In genomic region chr2:27926478-27927165, GRCm38 (mm10) we compare ENCODE assay signal across 8 mouse cellular contexts. TPM values are rescaled to one million over a fixed set of nuclear protein-coding genes. Genes with fewer than 3 reads are reported as not detected.
DNase-seq lines count a peak whose midpoint lies in the region; ATAC-seq and TF ChIP-seq lines count a peak whose summit lies in the region.

No protein-coding gene starts in this region.

- TF ChIP-seq EP300 in CH12.LX (IDR thresholded peaks at IDR 0.05; ENCODE audit: low read length) = no peak

- peak in 1 of 2 experiments; percentile 71; a peak in 2 of 4 replicates for TF ChIP-seq CTCF in CH12.LX (conservative IDR thresholded peaks at IDR 0.05 in 1 of 2, IDR thresholded peaks at IDR 0.05 in 1 of 2; ENCODE audit: low read depth in 2 of 2, low read length in 2 of 2)
- TF ChIP-seq CTCF in lung, embryonic 14.5 days (IDR thresholded peaks at IDR 0.05; ENCODE audit: low read depth) = peak; percentile 82

- no peak overlapping the region for H3K9ac ChIP-seq in CH12.LX (ENCODE audit: insufficient read depth, low read depth)
- H3K9ac ChIP-seq in lung, embryonic 14.5 days = no peak overlapping the region

- in situ Hi-C loops in CH12.LX (cut with MboI; ENCODE audit: low pct_ligation_motif_present, low pct_unique_long_range_greater_than_20kb, low sequenced_read_pairs) = no loop called here

- no peak overlapping the region for H3K4me3 ChIP-seq in CH12.LX (replicated peaks in 1 of 3; ENCODE audit: low read depth in 2 of 3, low read length in 2 of 3, poor library complexity in 1 of 3)
- no peak overlapping the region for H3K4me3 ChIP-seq in lung, embryonic 14.5 days (ENCODE audit: low read depth, low read length)

- TF ChIP-seq RAD21 in CH12.LX (IDR thresholded peaks at IDR 0.05; ENCODE audit: low read depth, low read length) = peak; percentile 61

- H3K27me3 ChIP-seq in CH12.LX (replicated peaks) = peaks cover 93% of the 10 kb centered on the region
- no peaks in the 10 kb centered on the region for H3K27me3 ChIP-seq in lung, embryonic 14.5 days (ENCODE audit: insufficient read depth, low read length)

- no peak overlapping the region for H3K27ac ChIP-seq in CH12.LX (ENCODE audit: insufficient read depth, low read depth)
- H3K27ac ChIP-seq in lung, embryonic 14.5 days (ENCODE audit: low read depth) = no peak overlapping the region

- no peaks in the 10 kb centered on the region for H3K4me1 ChIP-seq in CH12.LX (ENCODE audit: control insufficient read depth in 1 of 2, insufficient read depth in 2 of 2)
- peaks cover 8% of the 10 kb centered on the region for H3K4me1 ChIP-seq in lung, embryonic 14.5 days (ENCODE audit: insufficient read depth)

- DNase-seq in 416B (ENCODE audit: low read depth) (peak; percentile 29), CH12.LX (ENCODE audit: extremely low read depth) (peak; percentile 7)
- peak; percentile 51 for DNase-seq in cerebellum, adult 11-12 months
- peak; percentile 62 to 71 for DNase-seq in kidney, postnatal 25 days
- peak; percentile 82 for DNase-seq in lung, embryonic 14.5 days
- DNase-seq in right cerebral cortex, postnatal 25 days = peak; percentile 52
- DNase-seq in spleen, adult 12 weeks (ENCODE audit: low spot score) = no peak

- 46% methylated on average over 7 of the region's 7 CpGs for WGBS in lung, embryonic 14.5 days

- dilution Hi-C loops in CH12.LX (cut with MboI; ENCODE audit: extremely low pct_ligation_motif_present, extremely low pct_unique_long_range_greater_than_20kb, low sequenced_read_pairs) = no loop called here

- no peak for TF ChIP-seq POLR2A in CH12.LX (IDR thresholded peaks at IDR 0.05; ENCODE audit: low read depth, low read length)

- H3K36me3 ChIP-seq in CH12.LX (replicated peaks in 1 of 2; ENCODE audit: control insufficient read depth in 1 of 2, insufficient read depth in 1 of 2, low read length in 1 of 2) = no peaks in the 10 kb centered on the region
- peaks cover 38% of the 10 kb centered on the region; the same call in 1 of the 2 replicates for H3K36me3 ChIP-seq in lung, embryonic 14.5 days (ENCODE audit: insufficient read depth)

- H3K9me3 ChIP-seq in CH12.LX (replicated peaks; ENCODE audit: low read length) = no peaks in the 10 kb centered on the region
- H3K9me3 ChIP-seq in lung, embryonic 14.5 days (ENCODE audit: low read depth, low read length) = no peaks in the 10 kb centered on the region

- peak; percentile 58; the same call in 1 of the 2 replicates for ATAC-seq in frontal cortex, adult (ENCODE audit: low TSS enrichment)
- no peak for ATAC-seq in lung, embryonic 14.5 days (ENCODE audit: insufficient read depth)

- H3K79me2 ChIP-seq in CH12.LX (replicated peaks; ENCODE audit: control insufficient read depth, extremely low read depth, insufficient read depth, poor library complexity, severe bottlenecking) = no peaks in the 10 kb centered on the region

- no peak overlapping the region for H3K4me2 ChIP-seq in CH12.LX (ENCODE audit: insufficient read depth, low read depth, poor library complexity, severe bottlenecking)
- H3K4me2 ChIP-seq in lung, embryonic 14.5 days = no peak overlapping the region

TF ChIP-seq in CH12.LX, 34 proteins besides CTCF, POLR2A, EP300 and RAD21:
- no peak for TF ChIP-seq CHD1 (IDR thresholded peaks at IDR 0.05; ENCODE audit: low read depth, low read length)
- TF ChIP-seq ELF1 (IDR thresholded peaks at IDR 0.05; ENCODE audit: low read depth, low read length) = no peak
- peak; percentile 34 for TF ChIP-seq SMC3 (IDR thresholded peaks at IDR 0.05; ENCODE audit: low read depth, low read length)
- TF ChIP-seq UBTF (IDR thresholded peaks at IDR 0.05; ENCODE audit: low read depth, low read length) = no peak
- no peak for TF ChIP-seq MAFK (IDR thresholded peaks at IDR 0.05; ENCODE audit: insufficient replicate concordance, low read length)
- TF ChIP-seq ZKSCAN1 (IDR thresholded peaks at IDR 0.05; ENCODE audit: borderline replicate concordance, low read depth, low read length) = no peak
- no peak for TF ChIP-seq POLR2AphosphoS2 (IDR thresholded peaks at IDR 0.05; ENCODE audit: low read depth, low read length)

RNA-seq across cellular contexts. Expression of gene Col5a1, which starts 40.4 kb away (rescaled TPM):
- total RNA-seq in CH12.LX (2012; rRNA removed) = 0.04 TPM in 2 replicates
- total RNA-seq in CH12.LX (2014; rRNA removed) = not detected in 2 replicates
- not detected in 2 replicates for polyA plus RNA-seq in CH12.LX (2012; ENCODE audit: insufficient read length, low read depth)
- polyA plus RNA-seq in lung, embryonic 14.5 days (2014; fragmentation: Nextera tagmentation; extraction: Ambion mirVana) = 81.7 and 83.2 TPM in 2 replicates

Comparison
In these comparisons a context has a peak if more than half of its experiments do, and no peak if none do; other contexts are left out.
1. RNA of gene Col5a1, which starts 40.4 kb away (polyA plus RNA-seq): 81.7 to 83.2 TPM in lung, embryonic 14.5 days; not detected in CH12.LX; every median in the first group is over 10 times any median in the second.